Mouse (Mus musculus) thymus, postnatal 0 days (tissue): ENCODE data around the gene Zfp580. TPM values are rescaled to one million over a fixed set of nuclear protein-coding genes. Genes with fewer than 3 reads are reported as not detected.
"Not testable (repeated sequence)": the region's sequence is repeated elsewhere in the genome, so short reads cannot be mapped to it uniquely, and the experiment has no call there.

ENCODE experiments used
- DNase-seq: peaks from one replicate; pipeline ENCODE4 v3.0.0-alpha.2; 2015; ENCODE audit warnings: low spot score
- polyA plus RNA-seq: library from polyadenylated mRNA; unstranded; fragments of >200 nt; fragmentation: Nextera tagmentation; extraction: Ambion mirVana; gene quantifications from 2 replicates; pipeline ENCODE4 v1.2.1, GENCODE M21; 2015

Gene Zfp580
- 15.2 and 15.4 TPM in 2 replicates for polyA plus RNA-seq

- DNase-seq, result peak; percentile 64
These were observed at the start of gene Zfp580 for GRCm38 (mm10) chr7:5051193-5052192. Gene Zfp580 (plus strand): TSS chr7:5051538.

- not testable (repeated sequence) for DNase-seq
These were observed 48.5 kb upstream of the Zfp580 start for GRCm38 (mm10) chr7:5002876-5003275.

GRCm38 (mm10) chr7:5008229-5008628 lies 43.1 kb upstream of the Zfp580 start:
- DNase-seq, result no peak

GRCm38 (mm10) chr7:5012681-5013513 lies 38.4 kb upstream of the Zfp580 start:
- no peak for DNase-seq

- peak; percentile 98 for DNase-seq
These were observed 36.9 kb upstream of the Zfp580 start, which contains the start of the genes Zfp524 and Fiz1 for GRCm38 (mm10) chr7:5014251-5015117. Gene Zfp524 (plus strand): TSS chr7:5014415. Gene Fiz1 (minus strand): TSS chr7:5014697.

GRCm38 (mm10) chr7:5015118-5016001 lies 36.0 kb upstream of the Zfp580 start, which contains the start of gene Gm44973:
Gene Gm44973 (plus strand): TSS chr7:5015496.
- DNase-seq, result peak; percentile 97

- DNase-seq, result no peak
These were observed 35.3 kb upstream of the Zfp580 start for GRCm38 (mm10) chr7:5016057-5016456.

- DNase-seq, result no peak
These were observed 34.4 kb upstream of the Zfp580 start for GRCm38 (mm10) chr7:5016920-5017319.

GRCm38 (mm10) chr7:5017352-5017751 lies 34.0 kb upstream of the Zfp580 start:
- no peak for DNase-seq

GRCm38 (mm10) chr7:5017931-5018330 lies 33.4 kb upstream of the Zfp580 start:
- no peak for DNase-seq

GRCm38 (mm10) chr7:5019576-5019975 lies 31.8 kb upstream of the Zfp580 start:
- DNase-seq, result not testable (repeated sequence)

- DNase-seq, result peak; percentile 99
These were observed 31.2 kb upstream of the Zfp580 start, which contains the start of the genes Zfp865 and Ccdc106 for GRCm38 (mm10) chr7:5020000-5020681. Gene Zfp865 (plus strand): TSS chr7:5020376. Gene Ccdc106 (plus strand): TSS chr7:5020553.

GRCm38 (mm10) chr7:5020685-5021084 lies 30.7 kb upstream of the Zfp580 start:
- no peak for DNase-seq

- DNase-seq, result no peak
These were observed 30.1 kb upstream of the Zfp580 start for GRCm38 (mm10) chr7:5021197-5021596.

GRCm38 (mm10) chr7:5029543-5029942 lies 21.8 kb upstream of the Zfp580 start:
- no peak for DNase-seq

- DNase-seq, result no peak
These were observed 21.4 kb upstream of the Zfp580 start for GRCm38 (mm10) chr7:5029946-5030345.

GRCm38 (mm10) chr7:5030554-5031275 lies 20.6 kb upstream of the Zfp580 start:
- DNase-seq, result no peak

- no peak for DNase-seq
These were observed 19.8 kb upstream of the Zfp580 start for GRCm38 (mm10) chr7:5031496-5031895.
